Mouse (Mus musculus) neural tube, embryonic 14.5 days (tissue): ENCODE data around the gene Ets1. TPM values are rescaled to one million over a fixed set of nuclear protein-coding genes. Genes with fewer than 3 reads are reported as not detected.
A peak's percentile ranks its signal among the peaks of the same experiment; 100 is the strongest.

Experiments
- ATAC-seq: fragments of 200-750 bp; cut with Nextera tagmentation; 2 replicates; pipeline ENCODE4 v1.8.0; 2017; ENCODE audit warnings: low read depth, mild to moderate bottlenecking, moderate TSS enrichment, moderate library complexity
- H3K27ac ChIP-seq: fragments of 300-500 bp; sonication (generic); 2 replicates; pipeline ENCODE4 v1.5.1; 2014; ENCODE audit warnings: low read depth, mild to moderate bottlenecking, control low read depth, low read length, moderate library complexity, mixed read lengths
- H3K27me3 ChIP-seq: fragments of 300-500 bp; sonication (generic); 2 replicates; pipeline ENCODE4 v1.6.1; 2014; ENCODE audit warnings: low read length; ENCODE audit not compliant: control insufficient read depth, insufficient read depth
- H3K36me3 ChIP-seq: fragments of 300-500 bp; sonication (generic); 2 replicates; pipeline ENCODE4 v1.6.1; 2014; ENCODE audit warnings: low read length, mixed read lengths; ENCODE audit not compliant: control insufficient read depth, insufficient read depth
- H3K4me1 ChIP-seq: fragments of 300-500 bp; sonication (generic); 2 replicates; pipeline ENCODE4 v1.6.1; 2014; ENCODE audit warnings: low read length; ENCODE audit not compliant: control insufficient read depth, insufficient read depth
- H3K4me2 ChIP-seq: fragments of 300-500 bp; sonication (generic); 2 replicates; pipeline ENCODE4 v1.6.1; 2014; ENCODE audit warnings: mild to moderate bottlenecking, low read depth, low read length, control low read depth
- H3K4me3 ChIP-seq: fragments of 300-500 bp; sonication (generic); 2 replicates; pipeline ENCODE4 v1.5.1; 2014; ENCODE audit warnings: low read depth, low read length, control low read depth, mixed read lengths
- H3K9ac ChIP-seq: fragments of 300-500 bp; sonication (generic); replicated peaks from 2 replicates; pipeline ENCODE4 v1.6.1; 2014; ENCODE audit warnings: low read depth, mild to moderate bottlenecking, control low read depth, low read length, mixed read lengths
- H3K9me3 ChIP-seq: fragments of 300-500 bp; sonication (generic); 2 replicates; pipeline ENCODE4 v1.6.1; 2016; ENCODE audit warnings: low read length; ENCODE audit not compliant: control insufficient read depth
- WGBS: fragments of 180-500 bp; shearing (Covaris S2); extraction: QIAGEN DNeasy Blood & Tissue Kit; methylation state at CpG from one replicate; pipeline ENCODE4 v1.1.7; 2014; 5-methylcytosine and 5-hydroxymethylcytosine counted together
- polyA plus RNA-seq: library from polyadenylated mRNA; unstranded; fragments of >200 nt; fragmentation: Nextera tagmentation; extraction: Ambion mirVana; gene quantifications from 2 replicates; pipeline ENCODE4 v1.2.1, GENCODE M21; 2014

Gene Ets1
- polyA plus RNA-seq, 1 experiment from 2014 or later: 11.6 TPM

DNA sequence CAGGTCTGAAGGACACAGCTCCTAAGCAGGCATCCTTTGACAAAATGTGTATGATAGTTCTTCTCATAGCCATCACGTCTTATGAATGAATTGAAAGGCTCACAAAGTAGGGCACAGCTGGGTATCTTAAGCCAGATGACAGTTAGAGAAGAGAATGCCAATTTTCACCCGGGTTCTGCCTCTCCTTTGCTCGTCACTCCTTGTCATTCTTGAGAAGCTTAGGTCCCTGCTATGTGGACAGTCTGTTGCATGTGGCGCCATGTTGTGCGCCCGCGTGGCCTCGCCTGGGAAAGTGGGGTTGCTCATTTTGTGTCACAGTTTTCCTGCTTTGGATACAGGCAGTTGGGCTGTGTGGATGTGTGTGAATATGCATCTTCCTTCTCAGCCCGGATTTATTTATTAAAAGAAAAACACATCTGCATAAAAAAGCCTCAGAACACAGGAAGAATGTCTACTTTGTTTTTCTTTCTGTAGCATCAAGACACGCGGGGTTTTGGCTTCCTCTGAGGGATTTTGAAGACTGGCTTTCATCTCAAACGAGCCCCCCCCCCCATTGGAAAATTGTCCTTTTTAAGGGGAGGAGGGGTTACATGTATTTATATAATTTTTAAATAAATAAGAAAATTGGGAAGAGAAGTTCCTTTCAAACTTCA is 81.4 kb downstream of the Ets1 start:
- H3K4me3 ChIP-seq: no peak overlapping the region
- H3K27me3 ChIP-seq: no peaks in the 10 kb centered on the region
- H3K9me3 ChIP-seq: no peaks in the 10 kb centered on the region
- no peak overlapping the region for H3K4me2 ChIP-seq
- no peak for ATAC-seq
- H3K36me3 ChIP-seq: no peaks in the 10 kb centered on the region
- H3K9ac ChIP-seq: no peak overlapping the region
- 0 out of 2 replicates have a peak overlapping the region, but pooled peaks have one; percentile 45 for H3K27ac ChIP-seq
- 70% methylated on average over 12 of the region's 12 CpGs for whole genome bisulfite sequencing
- H3K4me1 ChIP-seq: peaks cover 4% of the 10 kb centered on the region; the same call in 1 of the 2 replicates

DNA sequence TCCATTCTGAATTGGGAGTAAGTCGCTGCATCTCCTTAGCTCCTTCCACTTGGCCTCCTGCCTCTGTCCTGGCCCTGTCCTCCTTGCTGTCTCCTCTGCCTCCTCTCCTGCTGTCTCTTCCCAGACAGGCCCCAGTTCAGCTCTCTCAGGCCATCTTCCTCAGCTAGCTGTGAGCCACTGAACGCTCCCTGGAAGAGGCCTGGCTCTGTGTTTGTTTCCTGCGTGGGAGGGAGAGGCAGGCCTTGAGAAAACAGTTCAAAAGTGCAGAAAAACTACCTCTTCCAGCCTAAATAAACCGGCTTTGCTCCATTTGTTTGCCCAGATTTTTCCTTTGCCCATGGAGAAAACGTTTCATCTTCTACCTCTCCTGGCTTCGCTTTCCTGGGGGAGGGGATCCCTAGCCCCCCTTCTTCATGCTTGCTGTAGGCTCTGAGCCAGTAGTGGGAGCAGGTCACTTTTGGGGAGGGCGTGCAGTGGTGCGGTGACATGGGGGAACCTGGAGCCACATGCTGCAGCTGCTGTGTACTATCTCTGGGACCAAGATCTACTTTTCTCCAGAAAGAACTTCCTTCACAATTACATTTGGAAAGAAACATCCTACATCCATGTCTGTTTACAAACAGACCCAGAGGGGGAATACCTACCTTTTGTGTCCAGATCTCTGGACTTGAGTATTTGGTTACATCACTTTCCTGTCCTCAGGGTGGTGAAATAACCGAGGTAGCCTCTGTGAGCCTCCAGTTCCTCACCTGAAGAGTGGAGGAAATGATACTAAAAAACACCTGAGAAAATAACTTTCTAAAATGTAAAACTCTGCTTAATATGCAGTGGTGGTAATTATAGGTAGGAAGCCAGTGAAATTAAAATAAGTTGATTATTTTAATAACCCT is 82.2 kb downstream of the Ets1 start:
- 64% methylated on average over 9 of the region's 9 CpGs for WGBS
- Histone ChIP-seq H3K4me3 (no peak overlapping the region), H3K4me2 (no peak overlapping the region), H3K36me3 (no peaks in the 10 kb centered on the region), H3K4me1 (peaks cover 4% of the 10 kb centered on the region; the same call in 1 of the 2 replicates), H3K27ac (no peak overlapping the region), H3K9ac (no peak overlapping the region), H3K27me3 (no peaks in the 10 kb centered on the region), H3K9me3 (no peaks in the 10 kb centered on the region)
- no peak for ATAC-seq

- WGBS: 76% methylated on average over 4 of the region's 4 CpGs
- Histone ChIP-seq H3K27me3 (no peaks in the 10 kb centered on the region), H3K9ac (no peak overlapping the region), H3K9me3 (no peaks in the 10 kb centered on the region), H3K4me2 (no peak overlapping the region), H3K36me3 (no peaks in the 10 kb centered on the region), H3K4me3 (no peak overlapping the region), H3K4me1 (peaks cover 4% of the 10 kb centered on the region; the same call in 1 of the 2 replicates), H3K27ac (no peak overlapping the region)
- no peak for ATAC-seq
These were observed 82.8 kb downstream of the Ets1 start for GRCm38 (mm10) chr9:32718868-32719267.

GRCm38 (mm10) chr9:32719941-32720263 is 83.9 kb downstream of the Ets1 start:
- peaks cover 4% of the 10 kb centered on the region; the same call in 1 of the 2 replicates for H3K4me1 ChIP-seq
- H3K4me3 ChIP-seq: no peak overlapping the region
- H3K4me2 ChIP-seq: no peak overlapping the region
- no peaks in the 10 kb centered on the region for H3K27me3 ChIP-seq
- WGBS: 69% methylated on average over 3 of the region's 3 CpGs
- ATAC-seq: no peak
- H3K36me3 ChIP-seq: no peaks in the 10 kb centered on the region
- H3K27ac ChIP-seq: no peak overlapping the region
- no peaks in the 10 kb centered on the region for H3K9me3 ChIP-seq
- H3K9ac ChIP-seq: no peak overlapping the region

- H3K4me3 ChIP-seq: no peak overlapping the region
- H3K4me1 ChIP-seq: peaks cover 4% of the 10 kb centered on the region; the same call in 1 of the 2 replicates
- H3K27ac ChIP-seq: no peak overlapping the region
- WGBS: 57% methylated on average over 12 of the region's 12 CpGs
- no peak overlapping the region for H3K4me2 ChIP-seq
- no peak overlapping the region for H3K9ac ChIP-seq
- H3K27me3 ChIP-seq: no peaks in the 10 kb centered on the region
- no peaks in the 10 kb centered on the region for H3K9me3 ChIP-seq
- ATAC-seq: no peak
- no peaks in the 10 kb centered on the region for H3K36me3 ChIP-seq
These were observed 84.4 kb downstream of the Ets1 start for GRCm38 (mm10) chr9:32720264-32721031.

GRCm38 (mm10) chr9:32721081-32721480 is 85.1 kb downstream of the Ets1 start:
- no peak overlapping the region for H3K9ac ChIP-seq
- no peak overlapping the region for H3K4me2 ChIP-seq
- H3K4me3 ChIP-seq: no peak overlapping the region
- 70% methylated on average over 2 of the region's 2 CpGs for WGBS
- no peak overlapping the region for H3K27ac ChIP-seq
- no peaks in the 10 kb centered on the region for H3K9me3 ChIP-seq
- ATAC-seq: no peak
- H3K27me3 ChIP-seq: no peaks in the 10 kb centered on the region
- 0 out of 2 replicates have a peak, but pooled peaks cover under 1% of the 10 kb centered on the region for H3K4me1 ChIP-seq
- no peaks in the 10 kb centered on the region for H3K36me3 ChIP-seq

DNA sequence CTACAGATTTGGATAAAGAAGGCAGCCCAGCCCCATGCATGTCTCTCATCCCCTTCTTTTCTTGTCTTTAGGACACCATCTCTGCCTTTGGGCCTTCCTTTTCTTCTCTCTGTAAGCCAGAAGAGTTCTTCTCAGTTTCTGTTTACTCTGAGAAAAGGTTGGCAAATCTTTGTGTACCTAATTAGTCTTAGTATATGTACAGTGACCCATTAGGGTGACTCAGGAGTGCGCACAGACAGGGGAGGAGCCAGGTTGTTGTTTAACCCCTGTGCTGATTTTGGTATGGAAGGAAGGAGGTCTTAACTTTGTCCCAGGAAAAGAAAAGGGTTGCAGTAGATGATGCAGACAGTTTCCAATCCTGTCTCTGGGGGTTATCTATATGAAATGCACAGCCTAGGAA is 86.2 kb downstream of the Ets1 start:
- no peaks in the 10 kb centered on the region for H3K9me3 ChIP-seq
- H3K9ac ChIP-seq: no peak overlapping the region
- H3K27me3 ChIP-seq: no peaks in the 10 kb centered on the region
- no peaks in the 10 kb centered on the region for H3K36me3 ChIP-seq
- ATAC-seq: no peak
- no peak overlapping the region for H3K4me2 ChIP-seq
- WGBS: 94% methylated on average over 1 of the region's 1 CpGs
- no peak overlapping the region for H3K27ac ChIP-seq
- no peaks in the 10 kb centered on the region for H3K4me1 ChIP-seq
- H3K4me3 ChIP-seq: no peak overlapping the region

DNA sequence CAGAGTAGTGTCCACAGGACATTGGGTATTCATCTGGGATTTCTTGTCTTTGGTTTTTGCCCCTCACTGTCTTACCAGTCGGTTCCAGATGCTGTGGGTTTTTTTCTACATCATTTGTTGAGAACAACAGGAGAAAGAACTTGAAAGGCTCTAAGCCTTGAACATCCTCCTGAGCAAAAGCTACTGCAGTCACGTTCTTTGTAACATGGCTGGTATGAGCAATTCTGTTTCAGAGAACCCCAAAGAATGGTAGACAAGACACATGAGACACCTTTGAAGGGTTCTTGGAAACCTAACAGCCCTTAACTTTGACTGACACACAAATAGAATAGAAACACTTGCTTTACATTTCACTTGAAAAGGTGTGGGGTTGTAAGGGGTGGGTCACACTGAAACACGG is 86.9 kb downstream of the Ets1 start:
- 71% methylated on average over 3 of the region's 3 CpGs for WGBS
- H3K27ac ChIP-seq: no peak overlapping the region
- no peak overlapping the region for H3K4me3 ChIP-seq
- H3K27me3 ChIP-seq: no peaks in the 10 kb centered on the region
- no peak for ATAC-seq
- no peaks in the 10 kb centered on the region for H3K9me3 ChIP-seq
- H3K9ac ChIP-seq: no peak overlapping the region
- H3K36me3 ChIP-seq: no peaks in the 10 kb centered on the region
- H3K4me1 ChIP-seq: no peaks in the 10 kb centered on the region
- no peak overlapping the region for H3K4me2 ChIP-seq
